Mouse (Mus musculus): ENCODE data around the gene Klhdc1. TPM values are rescaled to one million over a fixed set of nuclear protein-coding genes. Genes with fewer than 3 reads are reported as not detected.

Gene Klhdc1
- polyA plus RNA-seq, 1 experiment from 2014 or later, result 10.9 TPM

DNA sequence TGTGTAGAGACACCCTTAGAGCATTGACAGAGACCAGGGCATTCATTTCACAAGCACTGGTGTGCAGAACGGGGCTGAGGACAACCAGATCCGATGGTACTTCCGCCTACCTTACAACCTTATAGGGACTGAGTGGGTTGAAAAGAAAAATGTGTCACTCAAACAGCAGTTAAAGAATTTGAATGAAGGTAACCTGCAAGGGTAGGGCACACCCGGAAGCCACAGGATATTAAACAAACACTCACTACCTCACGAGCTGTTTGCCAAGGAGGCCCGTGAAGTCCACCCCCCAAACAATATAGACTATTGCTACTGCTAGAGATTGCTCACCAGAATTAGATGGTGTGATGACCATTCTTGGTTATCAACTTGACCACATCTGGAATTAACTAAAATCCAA is 5.2 kb upstream of the Klhdc1 start:
- Histone ChIP-seq H3K27ac (no peak overlapping the region), H3K4me3 (no peak overlapping the region), H3K4me1 (replicated peaks) (0 out of 2 replicates have a peak, but pooled peaks cover 3% of the 10 kb centered on the region), H3K27me3 (no peaks in the 10 kb centered on the region), H3K36me3 (no peaks in the 10 kb centered on the region), H3K4me2 (no peak overlapping the region), H3K9ac (no peak overlapping the region), H3K9me3 (replicated peaks) (no peaks in the 10 kb centered on the region)
- no peak for ATAC-seq (replicated peaks; ENCODE audit: insufficient number of reproducible peaks, insufficient read depth, low FRiP score, low read depth)
- WGBS, result 81% methylated on average over 6 of the region's 6 CpGs

DNA sequence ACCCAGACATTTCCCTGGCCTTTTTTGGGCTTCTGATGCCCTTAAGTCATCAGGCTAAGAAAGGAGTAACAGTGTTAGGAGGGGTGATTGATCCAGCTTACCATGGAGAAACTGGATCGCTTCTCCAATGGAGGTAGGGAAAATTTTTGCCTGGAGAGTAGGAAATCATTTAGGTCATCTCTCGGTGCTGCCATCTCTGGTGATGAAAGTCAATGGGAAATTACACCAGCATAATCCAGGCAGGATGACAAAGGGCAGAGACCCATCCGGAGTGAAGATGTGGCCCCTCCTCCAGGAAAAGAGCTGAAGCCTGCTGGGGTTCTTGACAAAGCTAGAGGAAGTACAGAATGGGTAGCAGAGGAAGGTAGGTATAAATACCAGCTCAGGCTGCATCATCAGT is 2.7 kb upstream of the Klhdc1 start:
- no peak for ATAC-seq (replicated peaks; ENCODE audit: insufficient number of reproducible peaks, insufficient read depth, low FRiP score, low read depth)
- Histone ChIP-seq H3K4me2 (no peak overlapping the region), H3K9me3 (replicated peaks) (no peaks in the 10 kb centered on the region), H3K9ac (no peak overlapping the region), H3K36me3 (no peaks in the 10 kb centered on the region), H3K4me1 (replicated peaks) (peaks cover 10% of the 10 kb centered on the region; the same call in 1 of the 2 replicates), H3K4me3 (no peak overlapping the region), H3K27ac (no peak overlapping the region), H3K27me3 (no peaks in the 10 kb centered on the region)
- 41% methylated on average over 3 of the region's 3 CpGs for WGBS

DNA sequence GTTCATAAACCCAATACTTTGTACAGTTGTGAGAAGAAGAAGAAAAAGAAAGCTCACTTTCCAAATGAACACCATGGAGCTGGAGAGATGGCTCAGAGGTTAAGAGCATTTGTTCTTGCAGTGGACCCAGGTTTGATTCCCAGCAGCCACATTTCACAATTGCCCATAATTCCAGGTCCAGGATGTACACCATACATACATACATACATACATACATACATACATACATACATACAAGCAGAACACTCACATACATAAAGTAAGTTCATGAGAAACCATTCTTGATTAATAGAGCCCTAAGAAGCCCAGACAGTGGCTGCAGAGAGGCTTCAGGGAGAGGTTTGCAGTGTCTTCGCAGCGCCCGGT is 412 bp downstream of the Klhdc1 start:
- no peak for ATAC-seq (replicated peaks; ENCODE audit: insufficient number of reproducible peaks, insufficient read depth, low FRiP score, low read depth)
- Histone ChIP-seq H3K36me3 (no peaks in the 10 kb centered on the region), H3K9me3 (replicated peaks) (no peaks in the 10 kb centered on the region), H3K27me3 (no peaks in the 10 kb centered on the region), H3K9ac (peak overlapping the region; percentile 93), H3K27ac (peak overlapping the region; percentile 88), H3K4me2 (peak overlapping the region; percentile 78), H3K4me3 (peak overlapping the region; percentile 79), H3K4me1 (replicated peaks) (peaks cover 10% of the 10 kb centered on the region; the same call in 1 of the 2 replicates)
- 2% methylated on average over 3 of the region's 3 CpGs for WGBS

DNA sequence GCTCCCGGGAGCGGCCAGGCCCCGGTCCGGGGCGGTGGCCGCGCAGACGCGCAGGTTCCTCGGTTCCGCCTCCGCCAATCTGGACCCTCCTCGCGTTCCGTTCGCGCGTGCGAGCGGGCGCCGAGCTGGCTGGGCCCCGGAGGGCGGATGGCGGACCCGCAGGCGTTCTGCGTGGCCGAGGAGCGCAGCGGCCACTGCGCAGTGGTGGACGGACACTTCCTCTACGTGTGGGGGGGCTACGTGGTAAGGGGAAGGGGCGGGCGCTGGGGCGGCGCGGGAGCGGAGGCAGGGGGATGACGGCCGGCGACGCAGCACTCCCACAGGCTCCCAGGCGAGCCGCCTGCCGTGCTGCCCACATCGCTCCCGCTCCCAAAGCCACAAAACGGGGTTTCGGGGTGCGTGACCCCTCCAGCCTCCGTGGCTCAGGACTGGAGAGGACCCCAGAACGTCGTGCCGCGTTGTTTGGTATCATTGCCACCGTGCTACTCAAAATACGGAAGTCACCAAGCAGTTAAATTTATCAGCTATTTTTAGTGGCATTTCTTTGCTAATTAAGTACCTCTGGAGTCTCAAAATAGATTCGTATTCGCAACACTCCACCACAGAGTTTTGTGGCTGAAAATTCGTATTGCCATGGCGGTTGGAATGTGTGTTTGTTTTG is 925 bp downstream of the Klhdc1 start:
- H3K4me3 ChIP-seq, result peak overlapping the region; percentile 79
- WGBS, result under 1% methylated on average over 62 of the region's 64 CpGs
- ATAC-seq (replicated peaks; ENCODE audit: insufficient number of reproducible peaks, insufficient read depth, low FRiP score, low read depth), result peak; percentile 91
- peak overlapping the region; percentile 78 for H3K4me2 ChIP-seq
- peak overlapping the region; percentile 93 for H3K9ac ChIP-seq
- H3K36me3 ChIP-seq, result no peaks in the 10 kb centered on the region
- peak overlapping the region; percentile 88 for H3K27ac ChIP-seq
- H3K9me3 ChIP-seq (replicated peaks), result no peaks in the 10 kb centered on the region
- peaks cover 10% of the 10 kb centered on the region; the same call in 1 of the 2 replicates for H3K4me1 ChIP-seq (replicated peaks)
- H3K27me3 ChIP-seq, result no peaks in the 10 kb centered on the region

DNA sequence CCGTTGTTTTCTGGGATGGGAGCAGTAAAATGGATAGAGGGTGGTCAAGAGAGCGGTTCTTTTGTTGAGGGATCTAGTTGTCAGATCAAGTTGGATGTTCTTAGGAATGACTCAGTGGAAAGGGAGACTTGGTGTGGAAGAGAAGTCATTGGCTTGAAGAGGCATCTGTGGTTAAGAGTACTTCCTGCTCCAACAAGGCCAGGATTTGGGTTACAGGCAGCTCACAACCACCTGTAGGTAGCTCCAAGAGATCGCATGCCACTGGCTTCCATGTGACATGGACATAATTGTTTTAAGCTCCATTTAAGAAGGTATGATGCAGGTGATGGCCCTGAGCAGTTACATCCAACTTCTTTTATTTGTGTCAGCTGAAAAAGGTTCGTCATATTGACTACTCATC is 8.8 kb downstream of the Klhdc1 start:
- Histone ChIP-seq H3K4me2 (no peak overlapping the region), H3K9me3 (replicated peaks) (no peaks in the 10 kb centered on the region), H3K36me3 (no peaks in the 10 kb centered on the region; the same call in 1 of the 2 replicates), H3K4me3 (no peak overlapping the region), H3K27me3 (no peaks in the 10 kb centered on the region), H3K9ac (no peak overlapping the region), H3K4me1 (replicated peaks) (no peaks in the 10 kb centered on the region), H3K27ac (no peak overlapping the region)
- WGBS, result 86% methylated on average over 4 of the region's 4 CpGs
- no peak for ATAC-seq (replicated peaks; ENCODE audit: insufficient number of reproducible peaks, insufficient read depth, low FRiP score, low read depth)

DNA sequence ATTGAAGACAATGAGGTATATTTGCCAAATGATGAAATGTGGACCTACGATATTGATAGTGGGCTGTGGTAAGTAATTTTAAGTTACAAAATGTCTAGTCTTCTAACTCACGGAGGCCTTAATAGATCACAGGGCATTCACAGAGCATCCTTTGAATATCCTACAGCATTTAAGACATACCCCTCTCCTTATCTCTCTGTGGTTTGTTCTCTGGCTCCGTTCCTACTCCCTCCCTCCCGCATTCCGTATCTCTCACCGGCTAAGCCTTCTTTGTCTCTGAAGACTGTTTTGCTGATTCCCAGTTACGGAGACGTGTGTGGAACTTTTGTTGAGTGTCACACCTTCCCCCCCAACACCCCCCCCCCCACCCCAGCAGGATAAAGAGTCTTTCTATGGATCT is 9.8 kb downstream of the Klhdc1 start:
- H3K4me1 ChIP-seq (replicated peaks), result no peaks in the 10 kb centered on the region
- 49% methylated on average over 8 of the region's 8 CpGs for WGBS
- ATAC-seq (replicated peaks; ENCODE audit: insufficient number of reproducible peaks, insufficient read depth, low FRiP score, low read depth), result no peak
- no peaks in the 10 kb centered on the region for H3K27me3 ChIP-seq
- H3K27ac ChIP-seq, result no peak overlapping the region
- no peak overlapping the region for H3K9ac ChIP-seq
- no peaks in the 10 kb centered on the region; the same call in 1 of the 2 replicates for H3K36me3 ChIP-seq
- no peaks in the 10 kb centered on the region for H3K9me3 ChIP-seq (replicated peaks)
- no peak overlapping the region for H3K4me3 ChIP-seq
- no peak overlapping the region for H3K4me2 ChIP-seq

DNA sequence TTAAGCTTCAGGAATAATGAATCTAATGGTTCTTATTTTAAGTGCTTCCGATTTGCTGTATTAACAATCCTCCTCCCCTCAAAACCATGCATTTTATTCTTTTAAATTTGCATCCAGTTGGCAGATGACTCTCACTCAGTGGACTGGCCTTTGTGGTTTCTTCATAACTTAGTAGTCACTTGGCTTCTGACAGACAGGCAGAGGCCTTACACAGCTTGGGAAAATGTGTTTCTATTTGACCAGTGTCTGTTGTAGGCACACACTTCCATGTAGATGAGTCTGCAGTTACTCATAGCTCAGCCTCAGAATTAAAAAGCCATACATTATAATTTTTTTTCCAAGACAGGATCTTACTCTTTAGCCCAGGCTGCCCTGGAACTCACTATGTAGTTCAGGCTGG is 12.8 kb downstream of the Klhdc1 start:
- Histone ChIP-seq H3K4me2 (no peak overlapping the region), H3K27me3 (no peaks in the 10 kb centered on the region), H3K36me3 (no peaks in the 10 kb centered on the region; the same call in 1 of the 2 replicates), H3K4me1 (replicated peaks) (no peaks in the 10 kb centered on the region), H3K4me3 (no peak overlapping the region), H3K27ac (no peak overlapping the region), H3K9me3 (replicated peaks) (no peaks in the 10 kb centered on the region), H3K9ac (no peak overlapping the region)
- 98% methylated on average over 1 of the region's 1 CpGs for WGBS
- no peak for ATAC-seq (replicated peaks; ENCODE audit: insufficient number of reproducible peaks, insufficient read depth, low FRiP score, low read depth)

DNA sequence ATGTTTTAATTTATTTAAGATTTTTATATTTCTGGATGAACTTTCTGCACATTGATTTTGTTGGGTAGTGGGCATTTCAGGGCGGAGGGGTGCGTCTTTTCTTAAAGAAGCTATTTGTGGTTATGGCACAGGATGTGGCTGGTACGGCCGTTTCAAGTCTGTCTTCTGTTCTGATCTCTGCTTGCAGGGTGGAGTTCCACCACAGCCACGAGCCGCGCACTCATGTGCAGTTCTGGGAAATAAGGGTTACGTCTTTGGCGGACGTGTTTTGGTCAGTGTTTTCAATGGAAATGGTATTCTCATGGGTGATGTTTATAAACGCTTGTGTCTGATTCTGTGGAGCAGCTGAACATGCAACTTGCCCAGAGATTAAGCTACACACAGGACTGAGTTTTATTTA is 16.9 kb downstream of the Klhdc1 start:
- Histone ChIP-seq H3K9ac (no peak overlapping the region), H3K4me3 (no peak overlapping the region), H3K36me3 (no peaks in the 10 kb centered on the region), H3K27me3 (no peaks in the 10 kb centered on the region), H3K4me1 (replicated peaks) (no peaks in the 10 kb centered on the region), H3K9me3 (replicated peaks) (no peaks in the 10 kb centered on the region), H3K4me2 (no peak overlapping the region), H3K27ac (no peak overlapping the region)
- ATAC-seq (replicated peaks; ENCODE audit: insufficient number of reproducible peaks, insufficient read depth, low FRiP score, low read depth), result no peak
- 75% methylated on average over 11 of the region's 11 CpGs for WGBS

DNA sequence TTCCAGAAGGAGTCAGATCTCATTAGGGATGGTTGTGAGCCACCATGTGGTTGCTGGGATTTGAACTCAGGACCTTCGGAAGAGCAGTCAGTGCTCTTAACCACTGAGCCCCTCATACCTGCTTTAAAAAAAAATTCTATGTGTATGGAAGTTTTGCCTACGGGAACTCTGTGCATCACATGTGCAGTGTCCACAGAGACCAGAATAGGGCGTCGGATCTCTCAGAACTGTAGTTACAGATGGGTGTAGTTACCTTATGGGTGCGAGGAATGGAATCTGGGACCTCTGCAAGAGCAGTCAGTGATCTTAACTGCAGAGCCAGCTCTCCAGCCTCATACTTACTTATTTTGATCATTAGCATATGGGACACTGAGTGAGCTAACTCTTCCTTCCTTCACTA is 21.3 kb downstream of the Klhdc1 start:
- Histone ChIP-seq H3K4me3 (no peak overlapping the region), H3K9me3 (replicated peaks) (no peaks in the 10 kb centered on the region), H3K27ac (no peak overlapping the region), H3K27me3 (no peaks in the 10 kb centered on the region), H3K36me3 (no peaks in the 10 kb centered on the region), H3K9ac (no peak overlapping the region), H3K4me1 (replicated peaks) (no peaks in the 10 kb centered on the region), H3K4me2 (no peak overlapping the region)
- WGBS, result 91% methylated on average over 5 of the region's 5 CpGs
- ATAC-seq (replicated peaks; ENCODE audit: insufficient number of reproducible peaks, insufficient read depth, low FRiP score, low read depth), result no peak

DNA sequence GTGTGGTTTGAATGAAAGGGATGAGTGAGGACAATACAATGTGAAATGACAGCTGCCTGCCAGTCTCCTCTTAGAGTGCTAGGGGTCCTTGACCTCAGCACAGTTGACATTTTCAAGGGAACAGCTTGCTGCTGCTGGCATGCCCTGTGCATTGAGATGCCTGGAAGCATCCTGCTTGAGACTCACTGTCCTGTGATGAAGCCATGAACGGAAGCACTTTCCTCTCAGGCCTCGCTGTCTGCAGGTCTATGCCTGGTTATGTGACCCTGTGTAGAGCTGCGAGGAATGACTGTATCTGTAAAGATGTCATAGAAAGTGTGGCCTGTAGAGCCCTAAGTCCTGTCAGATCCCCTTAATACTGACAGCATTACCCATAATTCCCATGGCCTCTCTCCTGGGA is 24.1 kb downstream of the Klhdc1 start:
- ATAC-seq (replicated peaks; ENCODE audit: insufficient number of reproducible peaks, insufficient read depth, low FRiP score, low read depth), result no peak
- Histone ChIP-seq H3K36me3 (no peaks in the 10 kb centered on the region), H3K9ac (no peak overlapping the region), H3K27ac (no peak overlapping the region), H3K4me1 (replicated peaks) (no peaks in the 10 kb centered on the region), H3K4me3 (no peak overlapping the region), H3K4me2 (no peak overlapping the region), H3K27me3 (no peaks in the 10 kb centered on the region), H3K9me3 (replicated peaks) (no peaks in the 10 kb centered on the region)
- 79% methylated on average over 3 of the region's 3 CpGs for WGBS

DNA sequence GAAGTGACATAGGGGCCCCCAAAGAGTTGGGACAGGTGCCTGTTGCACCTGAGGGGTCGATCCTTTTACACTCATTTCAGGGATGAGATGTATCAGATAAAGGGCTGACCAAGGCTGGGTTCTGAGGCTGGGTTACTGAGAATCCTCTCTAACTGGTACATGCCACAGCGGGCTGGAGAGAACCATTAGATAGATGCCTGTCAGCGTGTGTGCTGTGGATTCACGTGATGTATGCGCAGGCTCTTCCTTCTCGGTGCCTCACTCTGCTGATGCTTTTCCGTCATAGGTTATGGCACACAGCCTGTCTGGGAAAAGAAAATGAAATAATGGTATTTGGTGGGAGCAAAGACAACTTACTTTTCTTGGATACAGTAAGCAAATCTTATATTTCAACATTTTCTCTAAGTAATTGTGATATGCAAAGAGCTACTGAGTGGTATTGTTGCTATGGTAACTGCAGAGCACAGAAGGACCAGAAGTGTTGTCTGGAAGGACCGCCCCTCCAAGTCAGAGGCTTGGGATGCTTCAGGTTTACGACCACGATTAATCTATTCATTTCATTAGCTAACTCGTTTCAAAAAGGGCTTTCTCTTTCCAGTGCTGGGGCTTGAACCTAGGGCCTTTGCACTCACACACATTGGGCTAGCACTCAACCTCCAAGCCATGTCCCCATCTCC is 27.1 kb downstream of the Klhdc1 start:
- Histone ChIP-seq H3K36me3 (no peaks in the 10 kb centered on the region), H3K4me3 (no peak overlapping the region), H3K9ac (no peak overlapping the region), H3K4me2 (no peak overlapping the region), H3K27ac (no peak overlapping the region), H3K9me3 (replicated peaks) (no peaks in the 10 kb centered on the region), H3K4me1 (replicated peaks) (no peaks in the 10 kb centered on the region), H3K27me3 (no peaks in the 10 kb centered on the region)
- no peak for ATAC-seq (replicated peaks; ENCODE audit: insufficient number of reproducible peaks, insufficient read depth, low FRiP score, low read depth)
- WGBS, result 71% methylated on average over 11 of the region's 11 CpGs

DNA sequence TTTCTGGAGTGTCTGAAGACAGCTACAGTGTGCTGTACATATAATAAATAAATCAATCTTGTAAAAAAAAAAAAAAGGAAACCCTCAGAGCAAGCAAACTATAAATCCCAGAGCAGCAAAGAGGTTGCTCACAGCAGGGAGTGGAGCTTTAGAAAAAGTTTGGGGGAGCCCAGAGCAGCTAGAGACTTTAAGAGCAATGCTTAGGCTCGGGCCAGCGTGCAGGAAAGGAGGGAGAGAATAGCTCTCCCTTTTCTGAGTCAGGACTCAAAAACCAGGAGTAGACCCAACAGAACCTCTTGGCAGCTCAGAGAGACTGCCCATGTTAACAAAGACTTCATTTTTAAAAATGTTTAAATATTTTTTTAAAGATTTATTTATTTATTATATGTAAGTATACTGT is 28.0 kb downstream of the Klhdc1 start:
- Histone ChIP-seq H3K9me3 (replicated peaks) (no peaks in the 10 kb centered on the region), H3K9ac (no peak overlapping the region), H3K4me2 (no peak overlapping the region), H3K27me3 (no peaks in the 10 kb centered on the region), H3K4me1 (replicated peaks) (no peaks in the 10 kb centered on the region), H3K27ac (no peak overlapping the region), H3K4me3 (no peak overlapping the region), H3K36me3 (no peaks in the 10 kb centered on the region)
- WGBS, result 72% methylated on average over 2 of the region's 2 CpGs
- ATAC-seq (replicated peaks; ENCODE audit: insufficient number of reproducible peaks, insufficient read depth, low FRiP score, low read depth), result no peak

All from heart, embryonic 15.5 days (tissue).